Mouse (Mus musculus): ENCODE results near the gene Hjurp. TPM values are rescaled to one million over a fixed set of nuclear protein-coding genes. Genes with fewer than 3 reads are reported as not detected.
"Not testable (repeated sequence)": the region's sequence is repeated elsewhere in the genome, so short reads cannot be mapped to it uniquely, and the experiment has no call there.

Gene Hjurp
- polyA plus RNA-seq, 2 experiments, result 139 to 277 TPM

GRCm38 (mm10) chr1:88224029-88224776 lies 53.2 kb downstream of the Hjurp start:
- Histone ChIP-seq H3K4me2 (replicated peaks; ENCODE audit: low read depth, low read length, severe bottlenecking) (no peak overlapping the region), H3K4me1 (ENCODE audit: control insufficient read depth, insufficient read depth, low read length) (no peaks in the 10 kb centered on the region), H3K27me3 (ENCODE audit: control insufficient read depth, insufficient read depth, low read length) (no peaks in the 10 kb centered on the region), H3K9ac (ENCODE audit: low read depth, low read length, severe bottlenecking) (no peak overlapping the region), H3K36me3 (ENCODE audit: control insufficient read depth, insufficient read depth, low read length) (no peaks in the 10 kb centered on the region), H3K4me3 (replicated peaks; ENCODE audit: low read length) (no peak overlapping the region), H3K27ac (replicated peaks; ENCODE audit: low read depth, low read length) (no peak overlapping the region), H3K9me3 (ENCODE audit: control insufficient read depth, low read length) (peaks cover 42% of the 10 kb centered on the region)
- TF ChIP-seq POLR2A (IDR thresholded peaks at IDR 0.05; ENCODE audit: borderline replicate concordance, extremely low read depth, insufficient read depth, insufficient read length), result no peak
- ATAC-seq (ENCODE audit: low FRiP score, low read depth) (no peak), DNase-seq (ENCODE audit: low spot score) (no peak)
- WGBS, result 64% methylated on average over 2 of the region's 2 CpGs

DNA sequence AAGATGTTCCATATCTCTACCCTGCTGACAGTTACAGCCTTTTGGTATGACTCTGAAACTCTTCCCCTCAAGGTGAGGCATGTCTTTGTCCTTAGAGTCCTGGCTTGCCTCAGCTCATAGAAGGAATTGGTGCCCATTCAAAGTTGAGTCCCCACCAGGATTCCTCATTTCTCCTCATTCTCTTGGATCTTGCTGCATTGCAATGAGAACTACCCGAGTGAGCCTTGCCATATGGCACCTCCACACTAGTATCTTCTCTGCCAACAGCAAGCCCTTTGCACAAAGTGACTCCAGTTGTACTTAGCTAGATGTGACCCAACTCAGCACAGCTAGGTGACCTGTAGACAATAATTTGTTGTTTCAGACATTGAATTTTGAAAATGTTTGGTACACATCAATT lies 53.8 kb downstream of the Hjurp start:
- TF ChIP-seq POLR2A (IDR thresholded peaks at IDR 0.05; ENCODE audit: borderline replicate concordance, extremely low read depth, insufficient read depth, insufficient read length), result no peak
- no peak for ATAC-seq (ENCODE audit: low FRiP score, low read depth)
- WGBS, result 60% methylated on average over 1 of the region's 1 CpGs

DNA sequence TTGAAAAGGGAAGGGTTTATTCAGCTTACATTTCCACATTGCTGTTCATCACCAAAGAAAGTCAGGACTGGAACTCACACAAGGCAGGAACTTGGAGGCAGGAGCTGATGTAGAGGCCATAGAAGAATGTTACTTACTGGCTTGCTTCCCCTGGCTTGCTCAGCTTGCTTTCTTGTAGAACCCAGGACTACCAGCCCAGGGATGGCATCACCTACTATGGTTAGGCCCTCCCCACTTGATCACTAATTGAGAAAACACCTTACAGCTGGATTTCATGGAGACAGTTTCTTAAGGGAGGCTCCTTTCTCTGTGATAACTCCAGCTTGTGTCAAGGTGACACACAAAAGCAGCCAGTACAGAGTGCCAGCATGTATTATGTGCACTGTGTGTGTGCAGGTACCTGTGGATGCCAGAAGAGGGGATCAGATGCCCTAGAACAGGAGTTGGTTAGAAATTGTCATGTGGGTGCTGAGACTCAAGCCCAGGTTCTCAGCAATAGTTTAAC lies 54.4 kb downstream of the Hjurp start:
- H3K9me3 ChIP-seq (ENCODE audit: control insufficient read depth, low read length), result peaks cover 31% of the 10 kb centered on the region
- not testable (repeated sequence) for H3K9ac ChIP-seq (ENCODE audit: low read depth, low read length, severe bottlenecking); H3K4me1 ChIP-seq (ENCODE audit: control insufficient read depth, insufficient read depth, low read length); H3K4me3 ChIP-seq (replicated peaks; ENCODE audit: low read length); H3K27me3 ChIP-seq (ENCODE audit: control insufficient read depth, insufficient read depth, low read length); DNase-seq (ENCODE audit: low spot score); ATAC-seq (ENCODE audit: low FRiP score, low read depth); H3K27ac ChIP-seq (replicated peaks; ENCODE audit: low read depth, low read length); H3K36me3 ChIP-seq (ENCODE audit: control insufficient read depth, insufficient read depth, low read length); H3K4me2 ChIP-seq (replicated peaks; ENCODE audit: low read depth, low read length, severe bottlenecking)

More for the DNA sequence above, 53.8 kb downstream of the Hjurp start:
- Histone ChIP-seq H3K4me1 (ENCODE audit: control insufficient read depth, insufficient read depth, low read length) (no peaks in the 10 kb centered on the region), H3K27me3 (ENCODE audit: control insufficient read depth, insufficient read depth, low read length) (no peaks in the 10 kb centered on the region), H3K9me3 (ENCODE audit: control insufficient read depth, low read length) (peaks cover 36% of the 10 kb centered on the region), H3K9ac (ENCODE audit: low read depth, low read length, severe bottlenecking) (no peak overlapping the region), H3K27ac (replicated peaks; ENCODE audit: low read depth, low read length) (no peak overlapping the region), H3K4me2 (replicated peaks; ENCODE audit: low read depth, low read length, severe bottlenecking) (no peak overlapping the region), H3K36me3 (ENCODE audit: control insufficient read depth, insufficient read depth, low read length) (no peaks in the 10 kb centered on the region), H3K4me3 (replicated peaks; ENCODE audit: low read length) (no peak overlapping the region)
- no peak for DNase-seq (ENCODE audit: low spot score)

DNA sequence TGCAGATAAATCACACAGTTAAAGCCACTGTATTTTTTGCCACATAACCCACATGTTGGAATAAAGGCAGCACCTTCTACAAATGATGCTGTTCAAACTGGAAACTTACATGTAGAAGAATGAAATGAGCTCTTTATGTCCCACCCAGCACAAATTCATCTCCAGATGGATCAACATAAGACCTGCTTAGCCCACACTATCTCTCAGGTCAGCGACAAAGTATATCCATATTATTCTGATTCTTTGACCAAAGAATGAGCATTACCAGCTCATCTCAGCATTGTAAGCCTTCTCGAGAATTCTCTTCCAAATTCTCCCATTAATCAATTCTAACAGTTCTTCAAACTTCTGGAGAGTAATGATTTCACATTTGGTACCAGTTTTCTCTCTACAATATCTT lies 55.2 kb downstream of the Hjurp start:
- no peaks in the 10 kb centered on the region for H3K36me3 ChIP-seq (ENCODE audit: control insufficient read depth, insufficient read depth, low read length)
- 50% methylated on average over 2 of the region's 2 CpGs for WGBS
- H3K4me3 ChIP-seq (replicated peaks; ENCODE audit: low read length), result no peak overlapping the region
- no peaks in the 10 kb centered on the region for H3K27me3 ChIP-seq (ENCODE audit: control insufficient read depth, insufficient read depth, low read length)
- TF ChIP-seq POLR2A (IDR thresholded peaks at IDR 0.05; ENCODE audit: borderline replicate concordance, extremely low read depth, insufficient read depth, insufficient read length), result no peak
- no peak for DNase-seq (ENCODE audit: low spot score)
- H3K9ac ChIP-seq (ENCODE audit: low read depth, low read length, severe bottlenecking), result no peak overlapping the region
- ATAC-seq (ENCODE audit: low FRiP score, low read depth), result no peak
- H3K9me3 ChIP-seq (ENCODE audit: control insufficient read depth, low read length), result peaks cover 29% of the 10 kb centered on the region
- H3K4me1 ChIP-seq (ENCODE audit: control insufficient read depth, insufficient read depth, low read length), result no peaks in the 10 kb centered on the region
- H3K27ac ChIP-seq (replicated peaks; ENCODE audit: low read depth, low read length), result no peak overlapping the region
- H3K4me2 ChIP-seq (replicated peaks; ENCODE audit: low read depth, low read length, severe bottlenecking), result no peak overlapping the region

GRCm38 (mm10) chr1:88220336-88220735 lies 57.1 kb downstream of the Hjurp start:
- no peak for TF ChIP-seq POLR2A (IDR thresholded peaks at IDR 0.05; ENCODE audit: borderline replicate concordance, extremely low read depth, insufficient read depth, insufficient read length)
- ATAC-seq (ENCODE audit: low FRiP score, low read depth) (no peak), DNase-seq (ENCODE audit: low spot score) (peak; percentile 19)
- no peak overlapping the region for H3K27ac ChIP-seq (replicated peaks; ENCODE audit: low read depth, low read length)
- no peak overlapping the region for H3K4me2 ChIP-seq (replicated peaks; ENCODE audit: low read depth, low read length, severe bottlenecking)
- H3K4me3 ChIP-seq (replicated peaks; ENCODE audit: low read length), result no peak overlapping the region
- H3K9ac ChIP-seq (ENCODE audit: low read depth, low read length, severe bottlenecking), result no peak overlapping the region
- H3K27me3 ChIP-seq (ENCODE audit: control insufficient read depth, insufficient read depth, low read length), result no peaks in the 10 kb centered on the region
- no peaks in the 10 kb centered on the region for H3K36me3 ChIP-seq (ENCODE audit: control insufficient read depth, insufficient read depth, low read length)
- no peaks in the 10 kb centered on the region for H3K4me1 ChIP-seq (ENCODE audit: control insufficient read depth, insufficient read depth, low read length)
- H3K9me3 ChIP-seq (ENCODE audit: control insufficient read depth, low read length), result peaks cover 27% of the 10 kb centered on the region

Data from limb, embryonic 14.5 days (tissue).